Mouse (Mus musculus): ENCODE results near the gene Tspan3.

Tspan3 gene

GRCm38 (mm10) chr9:56165377-56165776 lies at the start of gene Tspan3:
Gene Tspan3, minus strand, starts transcription at chr9:56165477.
- DNase-seq: no peak

DNA sequence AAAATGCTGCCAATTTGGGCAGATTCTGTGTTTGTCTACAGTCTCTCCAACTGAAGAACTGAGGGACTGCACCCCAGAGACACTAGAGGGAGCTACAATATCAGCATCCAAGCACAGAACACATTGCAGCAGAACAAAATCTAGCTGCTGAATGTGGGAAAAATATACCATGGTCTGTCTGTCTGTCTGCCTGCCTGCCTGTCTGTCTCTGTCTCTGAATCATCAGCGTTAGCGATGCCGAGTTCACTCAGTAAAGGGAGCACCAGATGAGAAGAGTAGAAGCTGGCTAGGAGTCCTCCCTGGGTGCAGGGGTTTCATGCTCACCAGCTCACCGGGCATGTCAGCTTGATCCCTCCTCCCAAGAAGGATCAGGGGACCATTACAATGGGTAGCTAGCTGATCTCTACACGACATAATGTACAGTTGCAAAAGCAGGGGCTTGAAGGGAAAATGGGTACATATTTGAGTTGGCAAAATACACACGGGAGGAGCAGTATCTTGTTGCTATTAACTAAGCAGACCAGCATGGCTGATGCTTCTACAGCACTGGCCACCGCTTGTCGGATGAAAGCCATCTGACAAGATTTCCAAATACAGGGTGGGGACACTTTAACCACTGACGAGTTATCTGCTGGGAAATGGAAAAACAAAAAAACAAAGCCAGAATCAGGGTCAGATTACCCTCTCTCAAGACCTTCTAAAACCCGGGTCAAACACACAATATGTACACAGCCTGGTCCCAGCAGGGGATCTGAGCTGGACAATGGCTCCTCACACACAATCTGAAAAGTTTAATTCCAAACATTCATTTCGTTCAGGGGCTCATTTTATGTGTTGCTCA lies 48.4 kb upstream of the Tspan3 start:
- DNase-seq: no peak

DNA sequence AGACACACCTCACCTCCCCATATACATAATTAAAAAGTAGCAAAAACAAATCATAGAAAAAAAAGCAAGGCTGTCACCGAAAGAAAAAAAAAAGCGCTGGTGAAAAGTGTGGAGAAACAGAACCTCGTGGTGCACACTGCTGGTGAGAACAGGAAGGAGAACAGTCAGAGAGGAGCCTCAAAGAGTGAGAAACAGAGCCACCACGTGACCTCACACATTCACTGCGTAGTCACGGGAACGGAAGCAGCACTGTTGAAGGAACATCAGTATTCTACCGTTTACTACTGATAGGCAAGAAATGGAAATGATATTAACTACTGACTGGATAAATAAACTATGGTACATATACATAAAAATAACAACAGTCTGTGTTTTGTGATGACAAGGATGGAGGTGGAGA lies 43.5 kb upstream of the Tspan3 start:
- no peak for DNase-seq

DNA sequence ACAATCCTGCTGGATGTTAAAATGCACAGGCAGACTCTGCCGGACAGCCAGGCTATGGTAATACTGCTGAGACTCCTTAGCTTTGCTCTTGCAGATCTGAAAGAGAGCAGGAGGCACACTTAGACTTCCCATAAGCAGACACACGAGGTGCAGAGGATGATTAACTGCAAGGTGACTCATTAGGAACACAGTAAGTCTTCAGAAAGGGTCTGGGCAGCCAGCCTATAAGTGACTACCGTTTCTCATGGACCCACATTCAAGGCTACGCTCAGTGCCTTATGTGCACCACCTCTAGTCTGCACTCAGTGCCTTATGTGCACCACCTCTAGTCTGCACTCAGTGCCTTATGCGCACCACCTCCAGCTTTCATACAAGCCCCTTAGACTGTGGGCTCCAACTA lies 42.2 kb upstream of the Tspan3 start:
- DNase-seq: no peak

DNA sequence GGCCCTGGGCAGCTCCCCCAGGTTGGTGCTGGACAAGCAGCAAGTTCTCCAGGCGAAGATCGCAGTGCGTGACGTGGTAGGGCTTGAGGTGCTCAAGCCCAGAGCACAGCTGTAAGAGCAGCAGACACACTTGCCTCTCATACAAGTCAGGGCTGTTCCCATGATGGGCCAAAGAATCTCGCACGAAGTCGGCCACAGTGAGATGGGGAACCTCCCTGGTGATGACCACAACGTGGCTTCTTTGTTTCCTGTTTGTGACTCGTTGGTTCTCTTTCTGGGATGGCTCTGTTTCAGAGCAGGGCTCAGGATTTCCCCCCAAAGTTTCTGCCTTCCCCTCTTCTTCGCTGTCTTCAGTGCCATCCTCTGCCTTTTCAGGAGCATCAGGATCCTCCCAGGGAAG lies 41.8 kb upstream of the Tspan3 start:
- no peak for DNase-seq

- DNase-seq: no peak
Measured at GRCm38 (mm10) chr9:56205336-56205735, 40.1 kb upstream of the Tspan3 start.

DNA sequence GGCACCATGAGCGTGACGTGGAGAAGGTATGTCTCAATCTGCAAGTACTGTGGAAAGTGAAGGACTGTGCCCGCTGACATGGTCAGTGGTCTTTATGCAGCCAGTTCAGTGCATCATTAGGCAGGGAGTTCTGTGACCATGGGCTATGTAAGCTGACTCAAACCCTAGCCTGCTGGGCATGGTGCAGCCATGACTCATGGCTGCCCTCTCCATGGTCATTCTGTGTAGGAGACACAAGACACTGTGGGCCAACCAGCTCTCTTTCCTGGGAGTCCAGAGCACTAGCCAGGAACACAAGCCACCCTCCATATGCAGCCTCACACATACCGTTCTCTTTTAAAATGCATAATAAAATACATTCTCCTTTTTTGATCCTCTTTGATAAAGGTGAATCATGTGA lies 39.0 kb upstream of the Tspan3 start:
- DNase-seq: no peak

GRCm38 (mm10) chr9:56200645-56201314 lies 35.5 kb upstream of the Tspan3 start:
- DNase-seq: peak; percentile 67 to 72

DNA sequence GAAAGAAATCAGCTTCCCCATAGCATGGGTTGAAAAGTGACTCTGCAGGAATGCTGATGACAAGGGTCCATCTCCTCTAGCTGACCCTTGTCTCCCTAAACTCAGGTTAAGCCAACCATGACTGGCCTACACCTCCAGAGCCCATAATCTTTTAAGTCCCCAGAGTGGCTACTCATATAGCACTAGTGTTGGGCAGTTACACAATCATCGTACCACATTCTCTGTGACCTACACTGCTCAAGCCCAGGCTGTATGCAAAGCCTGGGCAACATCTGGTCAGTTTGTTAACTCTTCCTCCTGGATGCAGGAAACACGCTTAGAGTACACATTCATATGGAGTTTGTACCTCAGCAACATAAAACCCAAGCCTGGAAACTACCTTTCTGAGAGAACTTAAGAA lies 34.9 kb upstream of the Tspan3 start:
- no peak for DNase-seq

GRCm38 (mm10) chr9:56196921-56197320 lies 31.6 kb upstream of the Tspan3 start:
- DNase-seq: no peak

DNA sequence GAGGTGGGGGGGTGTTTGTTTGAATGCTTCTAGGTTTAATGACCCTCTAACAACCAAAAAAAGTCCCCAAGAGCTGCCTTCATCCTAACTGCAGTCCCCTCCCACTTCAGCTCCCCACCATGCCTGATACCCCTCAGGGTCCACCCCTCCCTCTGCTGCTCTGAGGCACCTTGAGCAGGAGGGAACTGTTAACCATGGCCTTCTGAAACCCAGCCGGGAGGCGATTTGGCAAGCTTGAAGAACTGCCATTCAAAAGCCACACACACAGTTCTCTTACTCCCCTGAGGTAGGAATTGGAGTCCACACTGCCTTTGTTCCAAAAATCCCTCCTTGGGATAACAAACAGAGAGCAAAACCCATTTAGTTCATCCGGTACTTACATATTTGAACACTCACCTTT lies 29.9 kb upstream of the Tspan3 start:
- no peak for DNase-seq

GRCm38 (mm10) chr9:56191498-56192455 lies 26.5 kb upstream of the Tspan3 start:
- no peak for DNase-seq

DNA sequence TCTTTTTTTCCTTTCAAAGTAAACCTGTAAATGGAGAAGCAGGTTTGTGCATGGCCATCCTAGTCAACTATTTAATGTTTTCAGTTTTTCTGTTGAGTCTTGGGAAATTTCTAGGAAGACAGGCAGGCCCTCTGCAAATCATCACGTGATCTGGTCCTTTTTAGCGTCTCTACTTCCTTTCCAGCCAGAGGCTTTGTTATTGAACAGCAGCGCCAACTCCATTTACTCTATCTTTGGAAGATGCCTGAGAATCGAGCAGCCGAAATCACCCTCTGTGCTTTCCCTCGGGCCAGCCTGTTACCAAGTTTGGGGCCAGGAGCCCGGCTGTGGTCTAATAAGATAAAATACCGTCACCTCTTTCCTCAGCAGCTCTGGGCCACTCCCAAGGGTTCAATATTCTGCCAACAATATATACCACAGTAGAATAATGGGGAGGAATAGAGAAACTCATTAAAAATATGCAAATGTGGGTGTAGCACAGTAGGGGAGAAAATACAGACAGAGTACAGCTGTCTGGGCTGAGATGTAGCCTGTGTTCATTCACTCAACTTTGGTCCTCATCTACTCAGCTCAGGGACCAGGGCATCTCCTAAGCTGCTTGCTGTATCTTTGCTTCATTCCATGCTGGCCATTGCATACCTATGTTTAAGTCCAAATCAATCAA lies 15.0 kb upstream of the Tspan3 start:
- DNase-seq: no peak

- peak; percentile 27 to 28 for DNase-seq
Measured at GRCm38 (mm10) chr9:56179416-56180117, 14.3 kb upstream of the Tspan3 start.

DNA sequence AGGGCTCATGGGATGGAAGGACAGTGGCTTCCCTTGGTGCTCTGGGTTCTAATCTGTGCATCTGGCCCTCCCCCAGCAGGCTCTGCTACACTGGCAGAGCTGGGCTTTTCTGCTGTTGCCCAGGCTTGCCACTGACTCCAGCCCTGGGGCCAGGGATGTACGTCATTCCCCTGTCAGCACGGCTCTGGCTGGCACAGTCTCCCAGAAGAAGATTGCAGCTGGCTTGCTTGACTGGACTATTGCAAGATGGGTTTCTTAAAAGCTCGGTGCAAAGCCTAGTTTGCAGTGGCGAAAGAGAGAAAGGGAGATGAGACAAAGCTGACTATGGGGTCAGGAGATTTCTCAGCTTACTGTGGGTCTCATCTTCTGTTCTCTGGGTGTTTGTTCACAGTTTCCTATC lies 12.1 kb upstream of the Tspan3 start:
- DNase-seq: no peak

- DNase-seq: no peak
Measured at GRCm38 (mm10) chr9:56175316-56175715, 10.0 kb upstream of the Tspan3 start.

DNA sequence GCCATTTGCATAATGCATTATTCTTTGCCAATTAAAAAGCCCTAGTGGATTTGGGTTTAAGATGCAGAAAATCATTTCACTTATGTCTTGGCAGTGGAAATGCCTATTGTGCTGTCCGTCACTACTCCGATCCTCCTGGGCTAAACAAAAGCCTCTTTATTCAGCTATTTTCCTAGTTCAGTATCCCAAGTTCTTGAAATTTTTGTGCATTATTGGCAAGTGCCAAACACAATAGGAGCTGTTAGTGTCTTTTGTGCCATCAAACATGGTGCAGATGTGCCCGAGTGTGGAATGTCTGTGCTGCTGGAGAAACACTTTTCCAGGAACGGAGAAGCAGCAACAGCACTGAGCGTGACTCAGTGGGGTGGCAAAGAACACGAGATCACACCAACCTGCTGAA lies 2.4 kb upstream of the Tspan3 start:
- DNase-seq: no peak

GRCm38 (mm10) chr9:56166161-56166560 lies 884 bp upstream of the Tspan3 start:
- DNase-seq: no peak

DNA sequence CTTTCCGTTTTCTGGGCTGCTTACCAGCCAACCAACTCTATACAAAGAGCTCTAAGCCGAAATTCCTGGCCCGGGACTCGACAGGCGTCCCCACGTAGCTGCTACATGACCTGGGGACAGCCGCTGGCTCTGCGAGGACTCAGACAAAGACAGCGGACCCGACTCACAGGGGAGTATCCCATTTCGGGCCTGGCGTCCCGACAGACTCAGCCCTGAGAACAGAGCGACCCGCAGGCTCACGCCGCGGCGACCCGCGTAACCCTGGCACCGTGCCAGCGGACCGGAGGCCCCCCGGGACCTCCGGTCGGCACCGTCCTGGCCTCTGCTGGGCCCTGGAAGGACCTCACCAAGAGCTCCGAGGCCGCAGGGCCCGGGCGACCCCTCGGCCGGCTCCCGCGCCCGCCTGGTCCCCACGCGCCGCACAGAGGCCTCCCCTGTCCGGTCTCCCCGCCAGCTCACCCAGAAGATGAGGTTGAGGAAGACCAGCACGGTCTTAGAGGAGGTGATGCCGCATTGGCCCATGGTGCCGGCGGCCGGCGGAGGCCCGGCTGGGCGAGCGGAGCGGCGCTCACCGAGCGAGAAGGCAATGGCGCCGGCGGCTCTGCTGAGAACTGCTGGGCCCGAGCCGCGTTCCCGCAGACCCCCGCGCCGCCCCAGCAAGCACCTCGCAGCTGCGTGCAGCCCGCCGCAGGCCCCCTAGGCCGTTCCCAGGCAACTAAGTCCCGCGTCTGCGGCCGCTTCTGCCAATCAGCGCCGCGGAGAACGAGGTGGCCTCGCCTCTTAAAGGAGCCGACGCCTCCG lies 4.7 kb downstream of the Tspan3 start:
- DNase-seq: peak; percentile 79

DNA sequence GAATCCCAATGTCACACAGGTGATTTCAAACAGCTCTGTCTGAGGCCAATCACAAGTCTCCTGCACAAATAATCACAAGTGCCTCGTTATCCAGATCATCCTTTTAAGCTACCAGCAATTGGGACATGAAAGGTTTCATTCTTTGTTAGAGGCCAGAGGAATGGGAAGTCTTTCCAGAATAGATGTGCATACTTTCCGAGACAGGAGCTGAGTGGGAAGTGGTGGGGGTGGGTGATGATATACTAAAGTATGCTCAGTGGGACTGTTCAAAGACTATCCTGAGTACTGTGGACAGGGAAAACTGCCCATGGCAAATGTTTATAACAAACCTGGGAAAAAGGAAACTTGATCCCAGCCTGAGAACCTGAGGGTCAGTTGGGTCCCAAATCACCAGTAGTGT lies 5.8 kb downstream of the Tspan3 start:
- no peak for DNase-seq

DNA sequence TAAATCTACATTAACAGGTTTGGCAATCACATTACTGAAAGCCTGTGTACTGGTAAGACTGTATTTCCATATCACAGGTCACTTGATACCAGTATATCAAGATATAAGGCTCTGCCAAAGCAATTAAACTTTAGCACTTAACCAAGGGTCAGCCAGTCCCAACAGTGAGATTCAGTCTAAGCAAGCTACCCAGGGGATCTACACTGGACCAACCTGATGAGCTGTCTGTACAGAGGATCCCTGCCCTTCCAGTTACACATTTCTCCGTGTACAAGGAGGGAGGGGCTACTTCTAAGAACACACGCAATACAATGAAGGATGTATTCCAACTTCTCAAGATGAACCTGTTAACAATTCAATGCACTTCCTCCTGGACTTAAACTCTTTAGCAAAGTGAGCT lies 7.2 kb downstream of the Tspan3 start:
- no peak for DNase-seq

All from thymus, adult 18-20 months (tissue).